Mouse (Mus musculus): ENCODE results near the gene Dhfr. TPM values are rescaled to one million over a fixed set of nuclear protein-coding genes. Genes with fewer than 3 reads are reported as not detected.

Gene Dhfr
- polyA plus RNA-seq, 1 experiment from 2014 or later = 21.9 TPM

GRCm38 (mm10) chr13:92427351-92427855, 72.9 kb downstream of the Dhfr start:
- H3K27ac ChIP-seq = no peak overlapping the region
- WGBS = 48% methylated on average over 4 of the region's 4 CpGs
- ATAC-seq (ENCODE audit: insufficient number of reproducible peaks, insufficient read depth, low FRiP score, low TSS enrichment, low read depth) = no peak
- peaks cover 15% of the 10 kb centered on the region for H3K4me1 ChIP-seq (replicated peaks)
- H3K9me3 ChIP-seq = no peaks in the 10 kb centered on the region
- H3K9ac ChIP-seq (replicated peaks) = no peak overlapping the region
- peak overlapping the region; percentile 100 for H3K4me2 ChIP-seq
- peaks cover 70% of the 10 kb centered on the region for H3K27me3 ChIP-seq
- no peaks in the 10 kb centered on the region for H3K36me3 ChIP-seq
- peak overlapping the region; percentile 68 for H3K4me3 ChIP-seq (replicated peaks)

Other genes with a start within 250 kb of the Dhfr start
- gene Rasgrf2, start 223.1 kb upstream of the Dhfr start, polyA plus RNA-seq (2016; fragmentation: Nextera tagmentation; extraction: Ambion mirVana) = not detected in 2 replicates
- gene Gm20379, start 48.7 kb upstream of the Dhfr start, polyA plus RNA-seq (2016; fragmentation: Nextera tagmentation; extraction: Ambion mirVana) = 1.5 and 2.6 TPM in 2 replicates
- gene Msh3, start 277 bp downstream of the Dhfr start, polyA plus RNA-seq (2016; fragmentation: Nextera tagmentation; extraction: Ambion mirVana) = 42.7 and 43.8 TPM in 2 replicates
- not detected in 2 replicates for gene Ankrd34b, start 71.2 kb downstream of the Dhfr start, polyA plus RNA-seq (2016; fragmentation: Nextera tagmentation; extraction: Ambion mirVana)
- gene Fam151b, start 129.3 kb downstream of the Dhfr start, polyA plus RNA-seq (2016; fragmentation: Nextera tagmentation; extraction: Ambion mirVana) = 0.18 TPM in 1 of 2 replicates, not detected in the other
- gene Zfyve16, start 176.1 kb downstream of the Dhfr start, polyA plus RNA-seq (2016; fragmentation: Nextera tagmentation; extraction: Ambion mirVana) = 13.8 and 14.9 TPM in 2 replicates
- not detected in 2 replicates for gene Spz1, start 221.4 kb downstream of the Dhfr start, polyA plus RNA-seq (2016; fragmentation: Nextera tagmentation; extraction: Ambion mirVana)

Data from limb, embryonic 12.5 days (tissue).